Mouse (Mus musculus) forebrain, postnatal 0 days (tissue): ENCODE data around the gene Slfn14. TPM values are rescaled to one million over a fixed set of nuclear protein-coding genes. Genes with fewer than 3 reads are reported as not detected.
A peak's percentile ranks its signal among the peaks of the same experiment; 100 is the strongest.
"Not testable (repeated sequence)": the region's sequence is repeated elsewhere in the genome, so short reads cannot be mapped to it uniquely, and the experiment has no call there.

Experiments
- ATAC-seq: fragments of 200-750 bp; cut with Nextera tagmentation; 2 replicates; pipeline ENCODE4 v1.8.0; 2017; ENCODE audit warnings: mild to moderate bottlenecking, moderate library complexity
- DNase-seq: peaks from one replicate; pipeline ENCODE4 v3.0.0-alpha.2; 2015
- H3K27ac ChIP-seq: fragments of 300-500 bp; sonication (generic); 2 replicates; pipeline ENCODE4 v1.5.1; 2014; ENCODE audit warnings: low read depth, mild to moderate bottlenecking, antibody characterized with exemption, low read length, moderate library complexity, mixed read lengths
- H3K27me3 ChIP-seq: fragments of 300-500 bp; sonication (generic); 2 replicates; pipeline ENCODE4 v1.6.1; 2014; ENCODE audit warnings: mild to moderate bottlenecking, low read length, mixed read lengths; ENCODE audit not compliant: insufficient read depth
- H3K36me3 ChIP-seq: fragments of 300-500 bp; sonication (generic); 2 replicates; pipeline ENCODE4 v1.6.1; 2014; ENCODE audit warnings: mild to moderate bottlenecking, moderate library complexity; ENCODE audit not compliant: insufficient read depth
- H3K4me1 ChIP-seq: fragments of 300-500 bp; sonication (generic); 2 replicates; pipeline ENCODE4 v1.6.1; 2014; ENCODE audit warnings: antibody characterized with exemption; ENCODE audit not compliant: insufficient read depth
- H3K4me2 ChIP-seq: fragments of 300-500 bp; sonication (generic); 2 replicates; pipeline ENCODE4 v1.6.1; 2014; ENCODE audit warnings: low read depth, mild to moderate bottlenecking, moderate library complexity
- H3K4me3 ChIP-seq: fragments of 300-500 bp; sonication (generic); 2 replicates; pipeline ENCODE4 v1.5.1; 2014; ENCODE audit warnings: low read depth, low read length, mixed read lengths
- H3K9ac ChIP-seq: fragments of 300-500 bp; sonication (generic); 2 replicates; pipeline ENCODE4 v1.6.1; 2014; ENCODE audit warnings: mild to moderate bottlenecking
- H3K9me3 ChIP-seq: fragments of 300-500 bp; sonication (generic); 2 replicates; pipeline ENCODE4 v1.6.1; 2016; ENCODE audit warnings: low read length
- CTCF ChIP-seq: sonication (generic); IDR thresholded peaks from 2 replicates; pipeline ENCODE4 v1.5.1; 2016; ENCODE audit warnings: antibody characterized with exemption, control low read depth, low read depth
- WGBS: fragments of 180-500 bp; shearing (Covaris S2); extraction: QIAGEN DNeasy Blood & Tissue Kit; methylation state at CpG from one replicate; pipeline ENCODE4 v1.1.7; 2014; 5-methylcytosine and 5-hydroxymethylcytosine counted together
- polyA plus RNA-seq: library from polyadenylated mRNA; unstranded; fragments of >200 nt; fragmentation: Nextera tagmentation; extraction: Ambion mirVana; gene quantifications from 2 replicates; pipeline ENCODE4 v1.2.1, GENCODE M21; 2015
- total RNA-seq: library from RNA; depleted of rRNA; stranded (reverse); fragments of >200 nt; gene quantifications from 2 replicates; pipeline ENCODE4 v1.2.3, GENCODE M21; 2014; rRNA removed

Gene Slfn14
- total and polyA plus RNA-seq, 2 experiments from 2014 or later: not detected

DNA sequence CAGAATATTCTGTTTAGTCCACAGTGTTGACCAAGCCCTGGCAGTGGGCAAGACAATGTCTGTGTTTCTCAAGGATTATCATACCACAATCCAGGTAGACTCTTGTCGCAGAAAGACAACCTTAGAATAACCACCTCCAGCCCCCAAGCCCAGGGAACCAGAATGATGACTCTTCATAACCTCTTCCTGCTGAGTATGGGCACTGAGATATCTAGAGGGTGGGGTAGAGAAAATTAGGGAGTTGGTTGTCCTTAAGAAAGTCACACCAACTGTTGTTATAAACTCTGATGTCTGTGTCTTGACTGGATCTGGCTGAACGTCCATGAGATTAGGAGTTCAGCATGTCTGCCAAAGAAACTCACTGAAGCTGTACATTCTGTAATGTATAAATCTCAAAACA, 48.1 kb downstream of the Slfn14 start:
- ATAC-seq: no peak
- WGBS: 100% methylated on average over 2 of the region's 2 CpGs

DNA sequence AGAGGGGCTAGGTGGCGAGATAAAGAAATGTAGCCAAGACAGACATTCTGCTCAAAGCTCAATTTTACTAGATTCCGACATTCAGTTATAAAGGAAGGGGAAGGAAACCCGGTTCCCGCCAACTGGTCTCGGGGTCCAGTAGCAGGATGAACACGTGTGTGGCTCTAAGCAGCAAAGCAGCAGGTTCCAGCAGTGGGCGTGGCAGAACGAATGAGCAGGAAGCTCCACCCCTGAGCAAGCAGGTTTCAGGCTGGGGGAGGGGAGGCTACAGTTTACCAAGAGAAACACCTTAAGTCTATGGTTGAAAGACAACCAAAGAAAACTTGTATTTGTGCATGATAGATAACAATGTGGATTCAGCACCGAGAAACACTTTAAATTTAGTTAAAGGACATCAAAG, 49.1 kb downstream of the Slfn14 start:
- WGBS: 84% methylated on average over 9 of the region's 9 CpGs
- not testable (repeated sequence) for H3K9me3 ChIP-seq, H3K36me3 ChIP-seq, H3K4me1 ChIP-seq, ATAC-seq, H3K9ac ChIP-seq, H3K27me3 ChIP-seq, H3K4me2 ChIP-seq, H3K27ac ChIP-seq, DNase-seq, H3K4me3 ChIP-seq

More for the DNA sequence above, 48.1 kb downstream of the Slfn14 start:
- Histone ChIP-seq H3K36me3 (no peaks in the 10 kb centered on the region), H3K27me3 (no peaks in the 10 kb centered on the region), H3K4me3 (no peak overlapping the region), H3K9ac (no peak overlapping the region), H3K4me2 (no peak overlapping the region), H3K27ac (no peak overlapping the region), H3K9me3 (no peaks in the 10 kb centered on the region), H3K4me1 (no peaks in the 10 kb centered on the region)
- no peak for TF ChIP-seq CTCF
- DNase-seq: no peak

DNA sequence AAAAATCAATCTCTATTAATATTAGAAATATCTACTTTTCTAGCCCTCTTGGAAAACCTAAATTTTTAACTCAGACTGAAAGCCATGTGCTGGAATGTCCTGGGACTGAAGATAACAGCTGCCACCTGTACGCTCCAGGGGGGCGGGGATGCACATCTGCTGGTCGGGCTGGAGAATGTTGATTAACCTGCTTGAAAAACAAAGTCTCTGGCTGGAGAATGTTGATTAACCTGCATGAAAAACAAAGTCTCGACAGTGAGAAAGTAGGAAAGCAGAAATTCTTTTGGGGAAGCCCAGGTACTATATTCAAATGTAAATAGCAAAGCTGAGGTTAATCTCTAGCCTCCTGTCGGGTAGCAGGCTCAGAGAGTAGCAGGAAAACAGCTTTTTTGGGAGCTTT, 52.9 kb downstream of the Slfn14 start:
- not testable (repeated sequence) for DNase-seq, H3K36me3 ChIP-seq, H3K9me3 ChIP-seq, H3K4me3 ChIP-seq, H3K9ac ChIP-seq, H3K4me1 ChIP-seq, ATAC-seq, H3K4me2 ChIP-seq, H3K27ac ChIP-seq, H3K27me3 ChIP-seq
- 38% methylated on average over 5 of the region's 5 CpGs for WGBS

DNA sequence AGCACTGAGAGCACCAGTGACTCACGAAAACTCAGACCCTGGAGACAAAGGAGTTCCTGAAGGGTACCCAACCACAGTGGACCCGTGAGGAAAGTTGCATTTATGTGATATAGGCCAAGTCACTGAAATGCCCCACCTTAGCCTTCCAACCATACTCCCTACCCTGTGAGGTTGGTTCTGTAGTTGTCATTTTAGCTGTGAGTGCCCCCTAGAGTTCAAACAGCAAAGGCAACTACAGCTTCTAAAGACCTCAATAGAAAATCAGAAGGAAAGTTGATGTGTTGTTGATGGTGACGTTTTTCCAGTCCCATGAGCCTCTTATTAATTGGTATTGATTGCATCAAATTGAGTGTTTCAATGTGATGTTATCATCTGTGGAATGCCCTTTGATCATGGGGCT, 55.6 kb downstream of the Slfn14 start:
- DNase-seq (no peak), ATAC-seq (no peak)
- Histone ChIP-seq H3K9me3 (no peaks in the 10 kb centered on the region), H3K4me3 (no peak overlapping the region), H3K27ac (no peak overlapping the region), H3K9ac (no peak overlapping the region), H3K36me3 (no peaks in the 10 kb centered on the region), H3K4me2 (no peak overlapping the region), H3K27me3 (no peaks in the 10 kb centered on the region), H3K4me1 (no peaks in the 10 kb centered on the region)
- WGBS: 66% methylated on average over 3 of the region's 3 CpGs
- TF ChIP-seq CTCF: peak; percentile 8; the same call in 1 of the 2 replicates

DNA sequence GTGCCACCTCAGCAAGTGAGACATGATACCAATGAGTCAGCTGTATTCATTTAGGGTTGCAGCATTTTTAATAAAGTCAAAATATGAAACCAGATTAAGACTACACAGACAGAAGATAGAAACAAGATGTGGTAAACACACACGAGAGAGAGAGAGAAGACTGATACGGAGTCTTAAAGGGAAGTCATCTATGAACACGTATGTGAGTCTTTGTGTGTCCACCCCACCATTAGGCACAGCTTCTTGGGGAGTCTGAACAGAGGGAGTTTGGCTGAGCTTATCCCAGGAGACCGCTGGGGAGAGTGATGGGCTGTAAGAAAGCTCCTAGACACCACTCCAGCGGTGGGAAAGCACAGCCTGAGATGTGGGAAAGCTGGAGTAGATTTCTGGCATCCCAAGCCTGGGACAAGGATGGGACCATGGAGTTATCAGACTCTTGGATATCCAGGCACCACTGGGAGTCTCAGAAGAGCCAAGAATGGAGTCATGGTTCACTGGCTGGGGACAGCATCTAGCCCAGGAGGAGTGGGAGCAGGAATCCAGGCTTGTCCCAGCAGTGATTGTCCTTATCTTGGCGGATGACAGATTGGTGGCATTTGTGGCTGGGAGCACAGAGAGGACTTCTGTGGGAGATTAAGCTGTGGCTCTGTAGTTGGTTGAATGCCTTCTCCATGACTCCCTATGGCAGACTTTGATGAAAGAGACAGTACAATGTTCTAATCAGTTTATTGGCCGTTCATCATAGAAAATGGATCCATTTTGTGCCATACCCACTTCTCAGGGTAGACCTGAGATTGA, 58.4 kb downstream of the Slfn14 start:
- Histone ChIP-seq H3K36me3 (no peaks in the 10 kb centered on the region), H3K27me3 (no peaks in the 10 kb centered on the region), H3K4me3 (no peak overlapping the region), H3K4me1 (no peaks in the 10 kb centered on the region), H3K27ac (no peak overlapping the region), H3K9ac (no peak overlapping the region), H3K9me3 (no peaks in the 10 kb centered on the region), H3K4me2 (no peak overlapping the region)
- ATAC-seq (no peak), DNase-seq (no peak)
- WGBS: 89% methylated on average over 7 of the region's 7 CpGs
- TF ChIP-seq CTCF: no peak

DNA sequence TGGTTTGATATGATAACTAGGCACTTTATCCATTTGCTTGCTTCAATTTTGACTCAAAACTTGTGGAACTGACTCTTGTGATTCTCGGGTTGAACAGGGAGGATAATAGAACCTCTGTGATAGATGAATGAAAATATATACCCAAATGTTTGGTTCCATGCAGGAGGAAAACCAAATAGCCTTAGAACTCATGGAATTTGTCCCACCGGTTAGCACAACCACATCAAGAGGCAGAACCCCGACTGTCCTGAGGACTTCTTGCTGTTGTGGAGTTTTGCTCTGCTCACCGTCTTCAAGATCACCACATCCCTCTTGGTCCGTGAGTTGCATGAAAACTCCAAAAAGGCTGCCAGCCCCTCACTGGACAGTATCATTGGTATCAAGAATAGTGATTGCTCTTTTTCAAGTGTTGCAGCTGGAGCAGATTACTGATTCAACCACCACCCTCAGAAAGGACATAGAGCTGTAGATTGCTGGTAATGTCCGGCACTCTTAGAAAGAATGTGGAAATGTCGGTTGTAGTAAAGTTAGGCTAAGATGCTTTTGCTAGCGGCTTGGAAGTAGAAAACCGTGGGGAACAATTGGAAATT, 61.1 kb downstream of the Slfn14 start:
- WGBS: 90% methylated on average over 9 of the region's 9 CpGs
- no peak for ATAC-seq
- no peak for TF ChIP-seq CTCF

More for the DNA sequence above, 61.1 kb downstream of the Slfn14 start:
- Histone ChIP-seq H3K36me3 (no peaks in the 10 kb centered on the region), H3K9me3 (no peaks in the 10 kb centered on the region), H3K4me3 (no peak overlapping the region), H3K4me1 (no peaks in the 10 kb centered on the region), H3K4me2 (no peak overlapping the region), H3K9ac (no peak overlapping the region), H3K27me3 (no peaks in the 10 kb centered on the region), H3K27ac (no peak overlapping the region)
- no peak for DNase-seq

Other genes starting within 250 kb of the Slfn14 start
- gene Slfn2, start 221.6 kb downstream of the Slfn14 start, total RNA-seq: 1.8 and 3.5 TPM in 2 replicates
- 1.5 and 1.9 TPM in 2 replicates for gene Slfn2, start 221.6 kb downstream of the Slfn14 start, polyA plus RNA-seq
- 0.14 TPM in 1 of 2 replicates, not detected in the other for gene Slfn1, start 169.9 kb downstream of the Slfn14 start, total RNA-seq
- 0.08 TPM in 1 of 2 replicates, not detected in the other for gene Slfn1, start 169.9 kb downstream of the Slfn14 start, polyA plus RNA-seq
- gene Slfn4, start 111.5 kb downstream of the Slfn14 start, total RNA-seq: 0.05 and 0.08 TPM in 2 replicates
- 0.06 TPM in 2 replicates for gene Slfn4, start 111.5 kb downstream of the Slfn14 start, polyA plus RNA-seq
- gene Slfn3, start 95.4 kb downstream of the Slfn14 start, total RNA-seq: 0.24 and 0.38 TPM in 2 replicates
- gene Slfn3, start 95.4 kb downstream of the Slfn14 start, polyA plus RNA-seq: 0.10 TPM in 2 replicates
- 200 and 230 TPM in 2 replicates for gene Ap2b1, start 12.3 kb upstream of the Slfn14 start, total RNA-seq
- gene Ap2b1, start 12.3 kb upstream of the Slfn14 start, polyA plus RNA-seq: 76.4 and 110 TPM in 2 replicates
- 8.8 and 12.8 TPM in 2 replicates for gene Pex12, start 15.9 kb upstream of the Slfn14 start, total RNA-seq
- gene Pex12, start 15.9 kb upstream of the Slfn14 start, polyA plus RNA-seq: 14.6 and 16.2 TPM in 2 replicates
- gene Rasl10b, start 122.4 kb upstream of the Slfn14 start, total RNA-seq: 99.0 and 107 TPM in 2 replicates
- gene Rasl10b, start 122.4 kb upstream of the Slfn14 start, polyA plus RNA-seq: 38.4 and 38.6 TPM in 2 replicates
- gene Gas2l2, start 142.7 kb upstream of the Slfn14 start, total RNA-seq: 1.2 and 1.3 TPM in 2 replicates
- 0.50 and 0.98 TPM in 2 replicates for gene Gas2l2, start 142.7 kb upstream of the Slfn14 start, polyA plus RNA-seq
- gene 1700020L24Rik, start 151.0 kb upstream of the Slfn14 start, total RNA-seq: 0.24 and 0.77 TPM in 2 replicates
- 0.40 and 0.63 TPM in 2 replicates for gene 1700020L24Rik, start 151.0 kb upstream of the Slfn14 start, polyA plus RNA-seq
- 2.5 and 5.6 TPM in 2 replicates for gene Mmp28, start 176.3 kb upstream of the Slfn14 start, total RNA-seq
- gene Mmp28, start 176.3 kb upstream of the Slfn14 start, polyA plus RNA-seq: 0.97 and 1.1 TPM in 2 replicates
- gene Taf15, start 186.4 kb upstream of the Slfn14 start, total RNA-seq: 16.5 and 27.8 TPM in 2 replicates
- gene Taf15, start 186.4 kb upstream of the Slfn14 start, polyA plus RNA-seq: 4.2 and 10.5 TPM in 2 replicates
- gene Heatr9, start 235.4 kb upstream of the Slfn14 start, total RNA-seq: not detected in 2 replicates
- gene Heatr9, start 235.4 kb upstream of the Slfn14 start, polyA plus RNA-seq: not detected in 2 replicates
- gene Ccl5, start 243.8 kb upstream of the Slfn14 start, total RNA-seq: not detected in 2 replicates
- gene Ccl5, start 243.8 kb upstream of the Slfn14 start, polyA plus RNA-seq: 0.98 and 1.1 TPM in 2 replicates